Mouse (Mus musculus) liver, postnatal 0 days (tissue): ENCODE data around the gene Rnf213.

Source experiments
- CTCF ChIP-seq: sonication (generic); IDR thresholded peaks from 2 replicates; pipeline ENCODE4 v1.5.1; 2016; ENCODE audit warnings: antibody characterized with exemption, low read depth
- EP300 ChIP-seq: IDR thresholded peaks from 2 replicates; pipeline ENCODE4 v1.6.1; 2016; ENCODE audit warnings: antibody characterized with exemption, low read depth, mild to moderate bottlenecking

DNA sequence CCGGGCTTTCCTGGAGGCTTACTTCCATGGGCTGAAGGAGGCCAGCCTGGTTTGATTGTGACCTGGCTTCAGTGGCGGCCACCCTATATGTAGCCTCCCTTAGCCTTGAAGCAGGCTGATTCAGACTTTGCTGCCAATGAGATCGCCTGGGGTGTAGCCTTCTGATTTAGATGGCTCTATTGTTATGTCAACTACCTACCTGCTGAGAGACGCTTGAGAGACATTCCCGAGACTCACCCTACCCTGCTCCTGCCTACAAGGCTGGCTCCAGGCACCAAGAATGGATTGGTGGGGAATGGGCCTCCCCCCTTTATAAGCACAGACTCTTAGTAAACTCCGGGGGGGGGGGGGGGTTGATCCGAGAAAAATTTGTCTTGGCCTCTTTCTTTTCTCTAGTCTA is 2.5 kb downstream of the Rnf213 start:
- TF ChIP-seq CTCF (no peak), EP300 (no peak)
